Mouse (Mus musculus) olfactory bulb, adult 2 months (tissue): ENCODE results near the gene Asna1.

Experiments
- CTCF ChIP-seq: fragments of 200-500 bp; IDR thresholded peaks from 2 replicates; pipeline ENCODE4 v1.5.1; 2012; ENCODE audit warnings: low read depth, mild to moderate bottlenecking, low read length, moderate library complexity; ENCODE audit not compliant: insufficient read depth
- POLR2A ChIP-seq: fragments of 200-500 bp; IDR thresholded peaks from 2 replicates; pipeline ENCODE4 v1.6.1; 2012; ENCODE audit warnings: mild to moderate bottlenecking, low read depth, low read length, moderate library complexity; ENCODE audit not compliant: insufficient read depth

DNA sequence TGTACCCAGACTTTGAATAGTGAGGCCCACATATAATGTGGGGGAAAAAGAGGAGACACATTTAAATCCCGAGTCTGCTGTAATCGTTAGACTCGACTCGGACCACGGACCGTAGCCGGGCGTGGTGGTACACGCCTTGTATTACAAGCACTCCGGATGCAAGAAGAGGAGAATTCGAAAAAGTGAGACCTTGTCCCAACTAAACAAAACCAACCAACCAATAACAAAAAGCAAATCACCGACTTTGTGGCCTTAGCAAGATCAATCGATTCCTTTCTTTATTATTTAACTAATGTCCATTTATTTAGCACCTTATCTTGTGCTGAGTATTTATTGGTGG lies 2.4 kb upstream of the Asna1 start:
- no peak for TF ChIP-seq POLR2A
- no peak for TF ChIP-seq CTCF
